Mouse (Mus musculus) kidney, postnatal 0 days (tissue): ENCODE data around the gene Arl2. TPM values are rescaled to one million over a fixed set of nuclear protein-coding genes. Genes with fewer than 3 reads are reported as not detected.

ENCODE experiments used
- ATAC-seq: fragments of 200-750 bp; cut with Nextera tagmentation; replicated peaks from 2 replicates; pipeline ENCODE4 v1.8.0; 2017; ENCODE audit warnings: low read depth, moderate number of reproducible peaks, moderate TSS enrichment, moderate library complexity; ENCODE audit not compliant: low FRiP score
- DNase-seq: peaks from one replicate; pipeline ENCODE4 v3.0.0-alpha.2; 2016; ENCODE audit warnings: low spot score
- H3K27ac ChIP-seq: fragments of 300-500 bp; sonication (generic); 2 replicates; pipeline ENCODE4 v1.5.1; 2014; ENCODE audit warnings: mild to moderate bottlenecking
- H3K27me3 ChIP-seq: fragments of 300-500 bp; sonication (generic); 2 replicates; pipeline ENCODE4 v1.6.1; 2014; ENCODE audit warnings: low read length, mixed read lengths; ENCODE audit not compliant: insufficient read depth
- H3K36me3 ChIP-seq: fragments of 300-500 bp; sonication (generic); 2 replicates; pipeline ENCODE4 v1.6.1; 2014; ENCODE audit warnings: low read length, mixed read lengths; ENCODE audit not compliant: insufficient read depth
- H3K4me1 ChIP-seq: fragments of 300-500 bp; sonication (generic); replicated peaks from 2 replicates; pipeline ENCODE4 v1.6.1; 2014; ENCODE audit warnings: antibody characterized with exemption, low read length, mixed read lengths; ENCODE audit not compliant: insufficient read depth
- H3K4me2 ChIP-seq: fragments of 300-500 bp; sonication (generic); 2 replicates; pipeline ENCODE4 v1.6.1; 2014; ENCODE audit warnings: mild to moderate bottlenecking, low read length, moderate library complexity, mixed read lengths
- H3K4me3 ChIP-seq: fragments of 300-500 bp; sonication (generic); replicated peaks from 2 replicates; pipeline ENCODE4 v1.5.1; 2014; ENCODE audit warnings: low read depth, low read length
- H3K9ac ChIP-seq: fragments of 300-500 bp; sonication (generic); 2 replicates; pipeline ENCODE4 v1.6.1; 2014; ENCODE audit warnings: low read depth, low read length
- H3K9me3 ChIP-seq: fragments of 300-500 bp; sonication (generic); replicated peaks from 2 replicates; pipeline ENCODE4 v1.6.1; 2016; ENCODE audit warnings: low read length, inconsistent platforms, mixed read lengths
- CTCF ChIP-seq: IDR thresholded peaks from 2 replicates; pipeline ENCODE4 v1.5.1; 2016; ENCODE audit warnings: antibody characterized with exemption, low read depth, mild to moderate bottlenecking, moderate library complexity
- WGBS: fragments of 180-500 bp; shearing (Covaris S2); extraction: QIAGEN DNeasy Blood & Tissue Kit; methylation state at CpG from one replicate; pipeline ENCODE4 v1.1.7; 2014; 5-methylcytosine and 5-hydroxymethylcytosine counted together
- polyA plus RNA-seq: library from polyadenylated mRNA; unstranded; fragments of >200 nt; fragmentation: Nextera tagmentation; extraction: Ambion mirVana; gene quantifications from 2 replicates; pipeline ENCODE4 v1.2.1, GENCODE M21; 2015

Arl2 gene
- polyA plus RNA-seq, 1 experiment from 2014 or later = 96.1 TPM

DNA sequence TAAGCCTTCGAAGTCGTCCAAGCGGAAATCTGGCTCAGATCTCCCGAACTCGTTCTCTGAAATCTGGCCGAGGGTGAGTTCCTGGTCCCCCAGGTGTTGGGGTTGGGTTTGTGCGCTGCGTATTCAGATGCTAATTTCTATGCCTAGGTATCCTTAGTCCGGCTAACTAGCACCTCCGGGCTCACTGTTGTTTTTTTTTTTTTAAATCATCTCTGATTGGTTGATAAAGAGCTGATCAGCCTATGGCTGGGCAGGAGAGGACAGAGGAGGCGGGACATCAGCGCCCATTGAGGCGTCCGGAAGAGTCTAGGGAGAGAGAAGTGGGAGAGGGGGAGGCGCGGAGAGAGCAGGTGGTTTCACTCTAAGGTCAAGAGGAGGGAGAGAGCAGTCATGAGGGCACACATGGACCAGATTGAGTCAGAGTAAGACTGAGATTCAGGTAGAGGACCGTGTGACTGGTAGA lies 55.9 kb downstream of the Arl2 start:
- peaks cover 26% of the 10 kb centered on the region for H3K36me3 ChIP-seq
- no peak for TF ChIP-seq CTCF
- peak overlapping the region; percentile 70 for H3K4me3 ChIP-seq
- no peaks in the 10 kb centered on the region for H3K27me3 ChIP-seq
- DNase-seq (peak; percentile 92), ATAC-seq (peak; percentile 78)
- peak overlapping the region; percentile 48 for H3K9ac ChIP-seq
- no peaks in the 10 kb centered on the region for H3K9me3 ChIP-seq
- 0 out of 2 replicates have a peak, but pooled peaks cover 6% of the 10 kb centered on the region for H3K4me1 ChIP-seq
- WGBS = under 1% methylated on average over 17 of the region's 17 CpGs
- peak overlapping the region; percentile 70 for H3K27ac ChIP-seq
- H3K4me2 ChIP-seq = peak overlapping the region; percentile 85

DNA sequence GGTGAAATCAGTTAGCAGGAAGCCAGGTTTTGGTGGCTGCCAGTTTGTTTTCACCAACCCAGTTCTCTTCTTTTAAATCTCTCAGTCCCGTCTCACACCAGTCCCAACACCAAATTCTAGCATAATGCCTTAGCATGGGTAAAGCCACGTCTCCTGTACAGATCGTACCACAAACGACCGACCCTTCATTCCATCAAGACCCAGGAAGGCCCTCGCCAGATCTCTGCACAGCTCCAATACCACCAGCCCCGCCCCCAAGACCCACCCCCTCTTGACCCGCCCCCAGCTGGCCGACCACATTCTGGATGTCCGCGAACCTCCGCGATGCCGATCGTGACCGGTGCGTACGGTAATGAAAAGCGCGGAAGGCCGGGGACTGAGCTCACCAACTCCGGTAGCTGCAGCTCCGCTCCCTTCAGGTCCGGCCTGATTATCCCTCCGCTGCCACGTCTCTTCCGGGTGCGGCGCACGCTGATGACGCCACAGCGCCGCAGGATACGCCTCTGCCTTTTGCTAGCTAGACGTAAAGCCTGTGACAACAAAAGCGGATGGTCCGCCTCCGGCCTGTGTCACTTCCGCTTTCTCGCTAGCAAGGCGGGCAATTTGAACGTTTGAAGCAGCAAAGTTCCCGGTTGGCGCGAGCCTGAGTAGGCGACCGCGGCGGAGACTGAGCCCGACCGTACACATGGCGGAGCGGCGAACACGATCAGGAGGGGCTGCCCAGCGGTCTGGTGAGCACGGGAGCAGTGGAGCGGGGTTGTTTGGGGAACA lies 56.7 kb downstream of the Arl2 start, which contains the start of the genes Zfpl1 and Cdca5:
Gene Zfpl1, minus strand, starts transcription at position 479 of the 771 bp plus-strand sequence.
Gene Cdca5, plus strand, starts transcription at position 506 of the 771 bp plus-strand sequence.
- Histone ChIP-seq H3K4me1 (0 out of 2 replicates have a peak, but pooled peaks cover 6% of the 10 kb centered on the region), H3K4me2 (peak within 1 kb of the TSS; percentile 92), H3K27me3 (no peaks in the 10 kb centered on the region), H3K27ac (peak within 1 kb of the TSS; percentile 70), H3K4me3 (peak within 1 kb of the TSS; percentile 70), H3K9me3 (no peaks in the 10 kb centered on the region), H3K9ac (peak within 1 kb of the TSS; percentile 75), H3K36me3 (peaks cover 28% of the 10 kb centered on the region)
- ATAC-seq = peak; percentile 88
- no peak for TF ChIP-seq CTCF
- peak; percentile 98 for DNase-seq
- WGBS = under 1% methylated on average over 58 of the region's 58 CpGs

Other genes with a start within 250 kb of the Arl2 start
- gene Tigd3, start 247.4 kb downstream of the Arl2 start, polyA plus RNA-seq = 2.9 and 3.6 TPM in 2 replicates
- 108 and 109 TPM in 2 replicates for gene Dpf2, start 228.5 kb downstream of the Arl2 start, polyA plus RNA-seq
- gene Cdc42ep2, start 216.7 kb downstream of the Arl2 start, polyA plus RNA-seq = 13.2 and 14.2 TPM in 2 replicates
- gene Pola2, start 177.3 kb downstream of the Arl2 start, polyA plus RNA-seq = 39.8 and 40.6 TPM in 2 replicates
- not detected in 2 replicates for gene Slc22a20, start 155.4 kb downstream of the Arl2 start, polyA plus RNA-seq
- gene Capn1, start 125.7 kb downstream of the Arl2 start, polyA plus RNA-seq = 12.9 and 13.5 TPM in 2 replicates
- 25.0 and 26.8 TPM in 2 replicates for gene Syvn1, start 95.0 kb downstream of the Arl2 start, polyA plus RNA-seq
- 66.2 and 69.0 TPM in 2 replicates for gene Mrpl49, start 83.8 kb downstream of the Arl2 start, polyA plus RNA-seq
- gene Fau, start 83.7 kb downstream of the Arl2 start, polyA plus RNA-seq = 940 and 1,050 TPM in 2 replicates
- gene Znhit2, start 80.4 kb downstream of the Arl2 start, polyA plus RNA-seq = 42.3 and 47.6 TPM in 2 replicates
- gene Tm7sf2, start 73.2 kb downstream of the Arl2 start, polyA plus RNA-seq = 17.0 and 19.1 TPM in 2 replicates
- gene Vps51, start 64.3 kb downstream of the Arl2 start, polyA plus RNA-seq = 57.8 and 61.4 TPM in 2 replicates
- gene Tmem262, start 61.5 kb downstream of the Arl2 start, polyA plus RNA-seq = not detected in 2 replicates
- 0.70 and 0.84 TPM in 2 replicates for gene Gm28374, start 59.3 kb downstream of the Arl2 start, polyA plus RNA-seq
- gene Zfpl1, start 56.6 kb downstream of the Arl2 start, polyA plus RNA-seq = 71.7 and 74.3 TPM in 2 replicates
- gene Cdca5, start 56.6 kb downstream of the Arl2 start, polyA plus RNA-seq = 16.1 and 19.4 TPM in 2 replicates
- 0.17 TPM in 1 of 2 replicates, not detected in the other for gene AC131692.1, start 47.1 kb downstream of the Arl2 start, polyA plus RNA-seq
- gene Naaladl1, start 35.8 kb downstream of the Arl2 start, polyA plus RNA-seq = 0.17 TPM in 2 replicates
- 32.0 and 35.9 TPM in 2 replicates for gene Sac3d1, start 22.9 kb downstream of the Arl2 start, polyA plus RNA-seq
- 26.5 and 30.0 TPM in 2 replicates for gene Snx15, start 13.2 kb downstream of the Arl2 start, polyA plus RNA-seq
- gene Batf2, start 565 bp downstream of the Arl2 start, polyA plus RNA-seq = 0.38 and 0.49 TPM in 2 replicates
- not detected in 2 replicates for gene Majin, start 42.8 kb upstream of the Arl2 start, polyA plus RNA-seq
- gene Gpha2, start 84.8 kb upstream of the Arl2 start, polyA plus RNA-seq = 1.6 and 2.1 TPM in 2 replicates
- gene Ppp2r5b, start 94.3 kb upstream of the Arl2 start, polyA plus RNA-seq = 19.9 and 20.4 TPM in 2 replicates
- 7.0 and 7.8 TPM in 2 replicates for gene Atg2a, start 100.1 kb upstream of the Arl2 start, polyA plus RNA-seq
- 64.2 and 73.4 TPM in 2 replicates for gene Ehd1, start 135.2 kb upstream of the Arl2 start, polyA plus RNA-seq
- 1.0 TPM in 2 replicates for gene Cdc42bpg, start 164.9 kb upstream of the Arl2 start, polyA plus RNA-seq
- 51.9 and 54.6 TPM in 2 replicates for gene Men1, start 193.4 kb upstream of the Arl2 start, polyA plus RNA-seq
- 12.2 and 13.5 TPM in 2 replicates for gene Map4k2, start 199.6 kb upstream of the Arl2 start, polyA plus RNA-seq
- 91.1 and 97.2 TPM in 2 replicates for gene Sf1, start 222.1 kb upstream of the Arl2 start, polyA plus RNA-seq
- 24.5 and 25.8 TPM in 2 replicates for gene Pygm, start 242.9 kb upstream of the Arl2 start, polyA plus RNA-seq